Mouse (Mus musculus) liver, adult 2 months (tissue): ENCODE results near the gene Fbxw11. TPM values are rescaled to one million over a fixed set of nuclear protein-coding genes. Genes with fewer than 3 reads are reported as not detected.

ENCODE experiments used
- DNase-seq: peaks from one replicate; pipeline ENCODE4 v3.0.0-alpha.2; 2011; ENCODE audit warnings: low read depth, low spot score; ENCODE audit errors: extremely low read depth
- H3K27ac ChIP-seq: fragments of 200-500 bp; replicated peaks from 2 replicates; pipeline ENCODE4 v1.5.1; 2012; ENCODE audit warnings: low read depth, mild to moderate bottlenecking, control low read depth, inconsistent platforms, low read length; ENCODE audit not compliant: insufficient read depth
- H3K27me3 ChIP-seq: fragments of 200-500 bp; 2 replicates; pipeline ENCODE4 v1.6.1; 2012; ENCODE audit warnings: mild to moderate bottlenecking, moderate library complexity, low read length, inconsistent platforms; ENCODE audit not compliant: control insufficient read depth, insufficient read depth
- H3K36me3 ChIP-seq: fragments of 200-500 bp; 2 replicates; pipeline ENCODE4 v1.6.1; 2012; ENCODE audit warnings: low read length, inconsistent platforms; ENCODE audit not compliant: control insufficient read depth, insufficient read depth
- H3K4me1 ChIP-seq: fragments of 200-500 bp; 2 replicates; pipeline ENCODE4 v1.6.1; 2011; ENCODE audit warnings: low read length; ENCODE audit not compliant: control insufficient read depth, insufficient read depth
- H3K4me3 ChIP-seq: fragments of 200-500 bp; 2 replicates; pipeline ENCODE4 v1.5.1; 2011; ENCODE audit warnings: low read depth, mild to moderate bottlenecking, control low read depth, low read length, moderate library complexity; ENCODE audit not compliant: insufficient read depth
- H3K79me2 ChIP-seq: fragments of 200-500 bp; 2 replicates; pipeline ENCODE4 v1.6.1; 2012; ENCODE audit warnings: inconsistent platforms, mild to moderate bottlenecking, low read length, moderate library complexity; ENCODE audit not compliant: control insufficient read depth, insufficient read depth
- H3K9ac ChIP-seq: fragments of 200-500 bp; 2 replicates; pipeline ENCODE4 v1.6.1; 2012; ENCODE audit warnings: low read depth, mild to moderate bottlenecking, control low read depth, inconsistent platforms, low read length
- CTCF ChIP-seq: fragments of 200-500 bp; IDR thresholded peaks from 2 replicates; pipeline ENCODE4 v1.5.1; 2011; ENCODE audit warnings: low read depth, low read length, control low read depth
- POLR2A ChIP-seq: fragments of 200-500 bp; IDR thresholded peaks from 2 replicates; pipeline ENCODE4 v1.6.1; 2011; ENCODE audit warnings: low read length, control low read depth; ENCODE audit not compliant: insufficient read depth; ENCODE audit errors: extremely low read depth
- WGBS: fragments of 180-500 bp; shearing (Covaris S2); methylation state at CpG from one replicate; pipeline ENCODE4 v1.1.7; 2018; 5-methylcytosine and 5-hydroxymethylcytosine counted together
- polyA plus RNA-seq: library from polyadenylated mRNA; depleted of rRNA; stranded (reverse); fragments of >200 nt; gene quantifications from 2 replicates; pipeline ENCODE4 v1.2.3, GENCODE M21; 2012
- total RNA-seq: library from RNA; depleted of rRNA; stranded (reverse); fragments of >200 nt; gene quantifications from 2 replicates; pipeline ENCODE4 v1.2.3, GENCODE M21; 2014

The Fbxw11 gene
- total and polyA plus RNA-seq, 2 experiments = 20.8 to 22.5 TPM

DNA sequence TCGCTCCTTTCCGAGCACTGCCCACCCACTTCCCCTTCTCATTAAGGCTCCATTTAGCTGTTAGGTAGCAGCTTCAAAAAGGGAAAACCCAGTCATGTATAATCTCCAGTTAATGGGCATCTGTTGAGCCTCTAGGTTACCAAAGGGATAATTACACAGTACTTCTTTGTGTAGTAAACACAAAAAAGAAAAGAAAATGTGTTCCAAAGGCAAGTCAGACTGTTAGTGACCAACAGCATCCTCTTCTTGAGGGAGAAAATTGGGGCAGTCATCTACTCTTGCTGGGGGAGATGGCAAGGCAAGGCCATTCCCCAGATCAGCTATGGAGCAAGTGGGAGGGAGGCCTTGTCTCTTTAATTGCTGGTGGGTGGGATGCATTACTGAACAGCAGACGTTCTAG is 65.0 kb downstream of the Fbxw11 start:
- Histone ChIP-seq H3K79me2 (peaks cover 20% of the 10 kb centered on the region), H3K27me3 (no peaks in the 10 kb centered on the region), H3K36me3 (peaks cover 2% of the 10 kb centered on the region; the same call in 1 of the 2 replicates), H3K27ac (no peak overlapping the region), H3K9ac (no peak overlapping the region), H3K4me1 (no peaks in the 10 kb centered on the region), H3K4me3 (no peak overlapping the region)
- 82% methylated on average over 3 of the region's 3 CpGs for WGBS
- no peak for TF ChIP-seq POLR2A
- no peak for TF ChIP-seq CTCF
- no peak for DNase-seq

DNA sequence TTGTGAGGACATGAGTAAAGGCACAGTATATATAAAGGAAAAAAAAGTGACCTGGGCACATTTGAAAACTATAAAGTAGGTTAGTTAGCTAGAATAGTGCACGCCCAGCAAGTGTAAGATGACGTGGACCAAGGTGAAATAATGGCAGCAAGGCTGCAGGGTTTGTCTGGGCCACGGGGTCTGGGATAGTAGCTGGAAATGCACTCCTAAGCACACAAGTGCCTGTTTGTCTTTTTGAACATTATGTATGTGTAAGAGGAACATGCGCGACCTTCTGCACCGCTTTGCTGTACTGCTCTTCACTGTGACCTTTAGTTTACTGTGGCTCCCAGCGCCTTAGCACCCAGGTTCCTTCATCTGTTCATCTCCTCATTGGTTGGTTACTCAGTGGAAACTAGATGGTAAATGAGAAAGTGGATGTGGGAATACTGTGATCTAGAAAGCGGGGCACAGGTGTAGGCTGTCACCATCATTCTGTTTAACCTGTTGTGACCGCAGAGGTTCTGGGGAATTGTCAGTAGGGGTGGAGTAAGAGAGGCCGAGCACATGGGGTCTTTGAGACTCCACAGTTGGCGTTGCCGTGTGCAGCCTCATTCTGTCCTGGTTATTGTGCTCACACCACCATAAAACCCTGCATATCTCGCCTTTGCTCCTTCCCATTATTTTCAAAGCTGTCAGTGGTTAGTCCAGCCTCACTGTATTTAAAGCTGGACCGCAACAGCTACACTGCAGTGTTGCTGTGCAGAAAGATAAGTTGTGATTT is 66.4 kb downstream of the Fbxw11 start:
- Histone ChIP-seq H3K4me3 (no peak overlapping the region), H3K27ac (no peak overlapping the region), H3K79me2 (peaks cover 12% of the 10 kb centered on the region), H3K27me3 (no peaks in the 10 kb centered on the region), H3K9ac (no peak overlapping the region), H3K4me1 (no peaks in the 10 kb centered on the region), H3K36me3 (peaks cover 2% of the 10 kb centered on the region; the same call in 1 of the 2 replicates)
- WGBS = 82% methylated on average over 14 of the region's 14 CpGs
- no peak for TF ChIP-seq POLR2A
- TF ChIP-seq CTCF = no peak
- no peak for DNase-seq

DNA sequence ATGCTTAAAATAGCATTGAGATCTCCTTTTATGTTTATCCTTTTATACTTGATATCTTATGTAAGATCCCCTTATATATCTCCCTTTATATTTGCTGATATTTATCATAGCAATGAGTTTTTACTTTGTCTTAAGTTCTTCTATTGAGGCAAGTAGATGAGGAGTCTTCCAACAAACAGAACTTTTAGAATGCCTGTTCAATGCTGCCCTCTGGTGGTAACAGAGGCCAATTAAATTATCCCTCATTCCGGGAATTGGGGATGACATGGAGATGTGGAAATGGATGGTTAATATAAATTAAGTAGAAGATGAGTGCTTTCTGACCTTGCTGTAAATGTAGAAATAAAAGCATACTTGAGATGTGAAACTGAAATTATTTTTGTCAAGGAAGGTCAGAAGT is 67.0 kb downstream of the Fbxw11 start:
- no peak for TF ChIP-seq POLR2A
- no peak for TF ChIP-seq CTCF
- H3K27me3 ChIP-seq = no peaks in the 10 kb centered on the region
- H3K79me2 ChIP-seq = peaks cover 8% of the 10 kb centered on the region
- peak; percentile 53 for DNase-seq
- no peak overlapping the region for H3K27ac ChIP-seq
- no peaks in the 10 kb centered on the region for H3K4me1 ChIP-seq
- 2% methylated on average over 1 of the region's 1 CpGs for WGBS
- no peak overlapping the region for H3K9ac ChIP-seq
- no peak overlapping the region for H3K4me3 ChIP-seq
- H3K36me3 ChIP-seq = peaks cover 2% of the 10 kb centered on the region; the same call in 1 of the 2 replicates

GRCm38 (mm10) chr11:32714230-32714629 is 71.7 kb downstream of the Fbxw11 start:
- no peak for DNase-seq
- Histone ChIP-seq H3K4me3 (no peak overlapping the region), H3K36me3 (peaks cover 2% of the 10 kb centered on the region), H3K27ac (no peak overlapping the region), H3K4me1 (0 out of 2 replicates have a peak, but pooled peaks cover 2% of the 10 kb centered on the region), H3K27me3 (no peaks in the 10 kb centered on the region), H3K9ac (no peak overlapping the region), H3K79me2 (peaks cover 20% of the 10 kb centered on the region; the same call in 1 of the 2 replicates)
- 84% methylated on average over 5 of the region's 5 CpGs for WGBS
- TF ChIP-seq CTCF = peak; percentile 43
- no peak for TF ChIP-seq POLR2A

DNA sequence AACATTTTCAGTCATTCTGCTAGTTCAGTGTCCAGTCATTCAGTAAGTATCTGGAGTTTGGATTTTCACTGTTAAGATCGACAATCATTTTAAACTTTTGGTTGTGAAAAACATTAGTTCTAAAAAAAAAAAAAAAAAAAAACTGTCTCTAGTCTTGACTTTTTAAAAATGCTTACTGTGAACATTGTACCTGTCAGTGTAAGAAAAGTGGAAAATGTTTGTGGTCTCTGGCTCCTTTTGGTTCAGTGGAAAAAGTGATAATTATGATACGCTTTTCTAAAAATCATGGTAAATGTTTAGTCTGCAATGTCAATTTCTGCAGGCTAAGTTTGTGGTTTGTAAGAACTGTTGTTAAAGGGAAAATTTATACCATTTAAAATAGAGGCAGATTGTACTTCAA is 72.4 kb downstream of the Fbxw11 start:
- Histone ChIP-seq H3K36me3 (peaks cover 2% of the 10 kb centered on the region), H3K27me3 (no peaks in the 10 kb centered on the region), H3K4me1 (peaks cover 2% of the 10 kb centered on the region; the same call in 1 of the 2 replicates), H3K4me3 (no peak overlapping the region), H3K9ac (no peak overlapping the region), H3K27ac (no peak overlapping the region), H3K79me2 (peaks cover 20% of the 10 kb centered on the region; the same call in 1 of the 2 replicates)
- DNase-seq = no peak
- TF ChIP-seq POLR2A (no peak), CTCF (no peak)
- WGBS = 94% methylated on average over 2 of the region's 2 CpGs

GRCm38 (mm10) chr11:32715495-32715894 is 73.0 kb downstream of the Fbxw11 start:
- Histone ChIP-seq H3K4me1 (peaks cover 2% of the 10 kb centered on the region; the same call in 1 of the 2 replicates), H3K27ac (no peak overlapping the region), H3K9ac (no peak overlapping the region), H3K79me2 (peaks cover 18% of the 10 kb centered on the region; the same call in 1 of the 2 replicates), H3K36me3 (peaks cover 2% of the 10 kb centered on the region), H3K4me3 (no peak overlapping the region), H3K27me3 (no peaks in the 10 kb centered on the region)
- DNase-seq = no peak
- TF ChIP-seq CTCF (no peak), POLR2A (no peak)
- 79% methylated on average over 6 of the region's 6 CpGs for WGBS
